Mouse (Mus musculus): ENCODE data around the gene Nat10. TPM values are rescaled to one million over a fixed set of nuclear protein-coding genes. Genes with fewer than 3 reads are reported as not detected.
A peak's percentile ranks its signal among the peaks of the same experiment; 100 is the strongest.

Gene Nat10
- total RNA-seq, 2 experiments from 2014 or later, result 57.0 to 124 TPM

DNA sequence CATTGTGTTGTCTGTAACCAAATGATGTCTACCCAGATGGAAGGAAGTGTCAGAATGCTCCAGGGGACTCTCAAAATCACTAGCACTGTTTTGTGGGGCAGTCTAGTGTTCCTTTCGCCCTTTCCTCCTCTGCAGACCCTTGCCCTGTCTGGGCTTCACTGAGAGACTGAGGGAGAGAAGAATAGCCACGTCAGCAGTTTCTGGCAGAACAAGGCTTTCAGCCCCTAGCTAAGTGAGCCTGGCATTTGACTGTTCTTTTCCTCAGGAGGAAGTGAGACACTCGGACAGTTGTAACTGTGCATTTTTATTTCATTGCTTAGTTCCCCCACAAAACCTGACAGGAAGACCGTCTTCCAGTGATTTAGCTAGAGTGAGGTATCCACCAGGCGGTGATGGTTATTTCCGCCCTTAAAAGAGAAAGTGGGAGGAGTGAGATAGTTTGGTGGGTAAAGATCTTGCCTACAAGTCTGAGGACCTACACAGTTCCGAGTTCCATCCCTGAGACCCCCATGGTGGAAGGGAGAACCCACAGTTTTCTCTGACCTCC lies 88.4 kb downstream of the Nat10 start:
- peak; percentile 65 for ATAC-seq (replicated peaks; ENCODE audit: poor library complexity, severe bottlenecking)

Other genes starting within 250 kb of the Nat10 start
- 0.32 TPM in 1 of 2 replicates, not detected in the other for gene Abtb2, start 195.0 kb downstream of the Nat10 start, total RNA-seq (2014; fragmentation: Nextera tagmentation)
- gene Abtb2, start 195.0 kb downstream of the Nat10 start, total RNA-seq (2017), result 0.30 and 0.41 TPM in 2 replicates
- gene Caprin1, start 36.4 kb upstream of the Nat10 start, total RNA-seq (2014; fragmentation: Nextera tagmentation), result 371 and 391 TPM in 2 replicates
- gene Caprin1, start 36.4 kb upstream of the Nat10 start, total RNA-seq (2017), result 510 and 593 TPM in 2 replicates
- gene Lmo2, start 196.7 kb upstream of the Nat10 start, total RNA-seq (2014; fragmentation: Nextera tagmentation), result 334 and 343 TPM in 2 replicates
- 231 and 233 TPM in 2 replicates for gene Lmo2, start 196.7 kb upstream of the Nat10 start, total RNA-seq (2017)

All from granulocyte monocyte progenitor cell, adult 5-6 weeks (primary cell).